In genomic region chr4:61303900-61304299, GRCm38 (mm10) we compare ENCODE assay signal across 41 mouse cellular contexts. TPM values are rescaled to one million over a fixed set of nuclear protein-coding genes. Genes with fewer than 3 reads are reported as not detected.
"Had no signal": no experiment of that assay in that cellular context is flagged by ENCODE, and none has a peak within 500 bp of the region (broad histone marks: within the 10 kb centered on the region; RNA-seq: fewer than 3 reads in every experiment).

Gene Mup14 (minus strand): TSS chr4:61304000.

RNA-seq across cellular contexts. Expression of gene Mup14, which starts in this region (rescaled TPM):
- total RNA-seq: heart, postnatal 10 days; heart, postnatal 14 days; heart, postnatal 25 days; heart, postnatal 36 days; heart, postnatal 4 days; hematopoietic stem cell, adult 5-6 weeks; hindbrain, postnatal 0 days; layer of hippocampus, adult 18-20 months; layer of hippocampus, adult 2 months; layer of hippocampus, adult 8-10 months; layer of hippocampus, postnatal 10 days; layer of hippocampus, postnatal 14 days; layer of hippocampus, postnatal 25 days; layer of hippocampus, postnatal 36 days; left cerebral cortex, adult 18-20 months; left cerebral cortex, adult 2 months had no signal
- polyA plus RNA-seq: heart, embryonic 10.5 days; heart, embryonic 11.5 days; heart, embryonic 12.5 days; heart, embryonic 13.5 days; heart, embryonic 14.5 days; heart, embryonic 15.5 days; heart, embryonic 16.5 days; heart, postnatal 0 days; hindbrain, embryonic 10.5 days; hindbrain, embryonic 11.5 days; hindbrain, embryonic 12.5 days; hindbrain, embryonic 13.5 days; hindbrain, embryonic 14.5 days; hindbrain, embryonic 15.5 days; hindbrain, embryonic 16.5 days; hindbrain, postnatal 0 days; inflammation-experienced regulatory T-cells, adult 6 months; intestine, embryonic 14.5 days; intestine, embryonic 15.5 days; intestine, embryonic 16.5 days; intestine, postnatal 0 days; kidney, embryonic 14.5 days; kidney, embryonic 15.5 days; kidney, embryonic 16.5 days; kidney, postnatal 0 days; large intestine, adult 2 months had no signal
